Mouse (Mus musculus): ENCODE results near the gene Oxgr1. TPM values are rescaled to one million over a fixed set of nuclear protein-coding genes. Genes with fewer than 3 reads are reported as not detected.

Oxgr1 gene
- total and polyA plus RNA-seq, 2 experiments = not detected

DNA sequence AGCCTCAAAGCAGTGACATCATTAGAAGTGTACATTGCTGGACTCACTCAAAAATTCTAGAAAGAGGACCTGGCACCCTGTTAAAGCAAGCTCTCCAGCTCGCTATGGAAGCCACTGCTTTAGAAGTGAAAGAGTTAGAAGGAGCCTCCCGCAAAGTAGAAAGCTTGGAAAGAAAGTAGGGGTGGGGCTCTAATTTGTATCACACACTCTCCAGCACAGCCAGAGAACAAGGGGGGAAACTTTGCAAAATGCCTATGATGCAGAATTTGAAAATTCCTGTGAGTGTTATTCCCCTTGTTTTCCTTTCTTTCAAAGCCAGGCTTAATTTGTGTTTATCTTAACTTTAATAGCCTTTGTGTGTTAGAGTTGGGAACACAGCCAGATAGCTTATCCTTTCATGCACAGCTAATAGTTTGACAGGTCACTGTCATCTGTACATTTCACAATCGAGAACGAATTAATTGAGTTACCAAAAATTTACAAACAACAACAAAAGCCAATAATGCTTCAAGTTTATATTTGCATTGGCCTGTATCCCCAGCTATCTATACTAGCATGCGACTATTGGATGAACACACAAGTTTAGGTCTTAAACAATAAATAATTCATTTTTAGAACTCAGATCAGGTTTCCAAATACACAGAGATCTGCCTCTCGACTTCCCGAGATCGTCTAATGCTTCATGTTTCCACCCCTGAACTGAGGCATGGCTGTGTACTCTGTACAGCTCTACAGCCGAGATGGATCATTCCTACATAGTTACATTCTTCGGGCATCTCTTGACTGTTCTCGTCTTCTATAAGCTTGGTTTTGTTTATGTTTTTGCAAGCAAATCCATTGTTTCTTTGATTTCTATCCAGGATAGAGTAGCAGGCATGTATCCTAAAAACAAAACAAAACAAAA lies 32.0 kb downstream of the Oxgr1 start:
- Histone ChIP-seq H3K36me3 (ENCODE audit: control insufficient read depth, insufficient read depth, low read length) (no peaks in the 10 kb centered on the region), H3K79me2 (ENCODE audit: control insufficient read depth, insufficient read depth, low read length) (no peaks in the 10 kb centered on the region), H3K27ac (replicated peaks; ENCODE audit: insufficient read depth, low read depth, low read length) (no peak overlapping the region), H3K4me3 (ENCODE audit: insufficient read depth, low read depth, low read length) (no peak overlapping the region), H3K4me1 (ENCODE audit: control insufficient read depth, insufficient read depth, low read length) (no peaks in the 10 kb centered on the region), H3K27me3 (ENCODE audit: control insufficient read depth, insufficient read depth, low read length) (no peaks in the 10 kb centered on the region), H3K9ac (ENCODE audit: low read depth, low read length) (no peak overlapping the region)
- WGBS = 78% methylated on average over 11 of the region's 11 CpGs
- no peak for TF ChIP-seq CTCF (IDR thresholded peaks at IDR 0.05; ENCODE audit: low read depth, low read length)
- no peak for TF ChIP-seq POLR2A (IDR thresholded peaks at IDR 0.05; ENCODE audit: extremely low read depth, insufficient read depth, low read length)
- DNase-seq (ENCODE audit: extremely low read depth, low read depth, low spot score) = no peak

DNA sequence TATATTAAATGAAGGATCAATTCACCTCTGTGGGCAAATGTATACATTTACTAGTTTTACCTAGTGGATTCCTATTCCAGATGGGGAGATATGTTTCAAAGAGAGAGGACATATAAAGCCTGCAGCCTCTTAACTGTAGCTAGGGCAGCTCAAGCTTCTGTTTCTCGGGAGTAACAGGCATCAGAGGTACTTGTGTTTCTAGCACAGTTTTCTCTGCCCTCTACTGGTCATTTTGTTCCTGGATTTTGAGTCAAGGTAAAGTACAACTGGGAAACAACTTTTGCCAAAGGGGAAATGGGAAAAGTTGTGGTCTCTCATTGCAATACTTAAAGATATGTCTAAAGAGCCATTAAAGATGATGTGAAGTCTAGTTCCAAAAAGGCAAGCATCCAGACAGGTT lies 37.1 kb downstream of the Oxgr1 start:
- H3K4me3 ChIP-seq (ENCODE audit: insufficient read depth, low read depth, low read length) = no peak overlapping the region
- DNase-seq (ENCODE audit: extremely low read depth, low read depth, low spot score) = no peak
- H3K27ac ChIP-seq (replicated peaks; ENCODE audit: insufficient read depth, low read depth, low read length) = no peak overlapping the region
- no peaks in the 10 kb centered on the region for H3K4me1 ChIP-seq (ENCODE audit: control insufficient read depth, insufficient read depth, low read length)
- TF ChIP-seq CTCF (IDR thresholded peaks at IDR 0.05; ENCODE audit: low read depth, low read length) = no peak
- TF ChIP-seq POLR2A (IDR thresholded peaks at IDR 0.05; ENCODE audit: extremely low read depth, insufficient read depth, low read length) = no peak
- no peaks in the 10 kb centered on the region for H3K36me3 ChIP-seq (ENCODE audit: control insufficient read depth, insufficient read depth, low read length)
- no peaks in the 10 kb centered on the region for H3K79me2 ChIP-seq (ENCODE audit: control insufficient read depth, insufficient read depth, low read length)
- no peaks in the 10 kb centered on the region for H3K27me3 ChIP-seq (ENCODE audit: control insufficient read depth, insufficient read depth, low read length)
- H3K9ac ChIP-seq (ENCODE audit: low read depth, low read length) = no peak overlapping the region
- 29% methylated on average over 1 of the region's 1 CpGs for WGBS

DNA sequence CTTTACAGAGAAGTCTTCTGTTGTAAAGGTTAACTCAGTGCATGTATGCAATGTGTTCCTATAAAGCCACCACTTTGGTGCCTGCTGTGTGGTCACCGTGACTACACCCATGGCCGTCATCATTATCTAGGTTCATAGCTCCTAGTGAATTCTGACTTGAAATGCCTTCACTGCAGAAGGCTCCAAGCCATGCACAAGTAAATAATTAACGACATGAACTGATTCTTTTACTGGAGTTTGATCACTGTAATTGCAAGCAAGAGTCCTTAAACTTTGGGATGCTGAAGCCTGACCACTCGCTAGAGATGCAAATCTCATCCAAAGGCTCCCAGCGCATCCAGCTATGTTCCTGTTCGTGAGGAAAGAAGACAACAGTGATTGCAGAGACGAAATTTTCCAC lies 38.6 kb downstream of the Oxgr1 start:
- DNase-seq (ENCODE audit: extremely low read depth, low read depth, low spot score) = no peak
- no peak overlapping the region for H3K4me3 ChIP-seq (ENCODE audit: insufficient read depth, low read depth, low read length)
- H3K4me1 ChIP-seq (ENCODE audit: control insufficient read depth, insufficient read depth, low read length) = no peaks in the 10 kb centered on the region
- no peak overlapping the region for H3K9ac ChIP-seq (ENCODE audit: low read depth, low read length)
- H3K27ac ChIP-seq (replicated peaks; ENCODE audit: insufficient read depth, low read depth, low read length) = no peak overlapping the region
- H3K27me3 ChIP-seq (ENCODE audit: control insufficient read depth, insufficient read depth, low read length) = no peaks in the 10 kb centered on the region
- WGBS = 76% methylated on average over 7 of the region's 7 CpGs
- H3K36me3 ChIP-seq (ENCODE audit: control insufficient read depth, insufficient read depth, low read length) = no peaks in the 10 kb centered on the region
- H3K79me2 ChIP-seq (ENCODE audit: control insufficient read depth, insufficient read depth, low read length) = no peaks in the 10 kb centered on the region
- no peak for TF ChIP-seq POLR2A (IDR thresholded peaks at IDR 0.05; ENCODE audit: extremely low read depth, insufficient read depth, low read length)
- no peak for TF ChIP-seq CTCF (IDR thresholded peaks at IDR 0.05; ENCODE audit: low read depth, low read length)

DNA sequence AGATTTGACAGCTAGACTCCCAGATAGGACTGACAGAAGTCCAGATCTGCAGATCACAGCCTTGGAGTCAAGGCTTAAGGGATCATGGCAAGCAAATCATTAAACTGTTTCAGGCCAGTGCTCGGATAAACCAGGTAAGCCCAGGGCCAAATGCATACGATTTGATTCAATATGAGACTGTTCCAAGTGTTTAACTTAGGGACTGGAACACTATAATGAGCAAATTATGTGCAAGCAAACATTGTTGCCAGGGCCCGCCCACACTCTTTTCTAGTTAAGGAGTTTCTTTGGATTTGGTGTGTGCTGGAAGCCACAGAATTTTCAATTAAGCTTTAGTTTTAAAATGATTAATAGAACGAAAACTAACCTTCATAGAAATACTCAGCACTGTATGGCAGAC lies 39.6 kb downstream of the Oxgr1 start:
- DNase-seq (ENCODE audit: extremely low read depth, low read depth, low spot score) = no peak
- TF ChIP-seq CTCF (IDR thresholded peaks at IDR 0.05; ENCODE audit: low read depth, low read length) (no peak), POLR2A (IDR thresholded peaks at IDR 0.05; ENCODE audit: extremely low read depth, insufficient read depth, low read length) (no peak)
- no peak overlapping the region for H3K4me3 ChIP-seq (ENCODE audit: insufficient read depth, low read depth, low read length)
- no peaks in the 10 kb centered on the region for H3K36me3 ChIP-seq (ENCODE audit: control insufficient read depth, insufficient read depth, low read length)
- H3K27me3 ChIP-seq (ENCODE audit: control insufficient read depth, insufficient read depth, low read length) = no peaks in the 10 kb centered on the region
- 75% methylated on average over 4 of the region's 4 CpGs for WGBS
- no peaks in the 10 kb centered on the region for H3K4me1 ChIP-seq (ENCODE audit: control insufficient read depth, insufficient read depth, low read length)
- no peak overlapping the region for H3K27ac ChIP-seq (replicated peaks; ENCODE audit: insufficient read depth, low read depth, low read length)
- H3K79me2 ChIP-seq (ENCODE audit: control insufficient read depth, insufficient read depth, low read length) = no peaks in the 10 kb centered on the region
- no peak overlapping the region for H3K9ac ChIP-seq (ENCODE audit: low read depth, low read length)

DNA sequence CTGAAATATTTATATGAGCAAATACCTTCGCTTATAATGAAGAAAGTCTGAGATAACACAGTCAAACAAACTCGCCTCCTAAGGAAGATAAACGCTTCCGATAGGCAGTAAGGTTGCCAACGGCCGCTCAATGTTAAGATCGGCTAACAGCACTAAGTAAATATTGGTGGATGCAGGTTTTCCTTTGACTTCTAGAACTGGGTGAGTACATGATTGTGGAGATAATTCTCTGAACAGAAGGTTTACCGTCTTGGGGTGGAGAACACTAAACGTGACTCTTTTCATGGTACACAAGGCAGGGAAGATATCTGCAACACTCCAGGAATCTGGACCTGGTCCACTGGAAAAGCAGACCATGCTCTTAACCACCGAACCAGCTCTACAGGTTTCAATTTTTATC lies 52.6 kb downstream of the Oxgr1 start:
- DNase-seq (ENCODE audit: extremely low read depth, low read depth, low spot score) = no peak
- WGBS = 46% methylated on average over 10 of the region's 10 CpGs
- no peak overlapping the region for H3K4me3 ChIP-seq (ENCODE audit: insufficient read depth, low read depth, low read length)
- H3K79me2 ChIP-seq (ENCODE audit: control insufficient read depth, insufficient read depth, low read length) = no peaks in the 10 kb centered on the region
- H3K27ac ChIP-seq (replicated peaks; ENCODE audit: insufficient read depth, low read depth, low read length) = no peak overlapping the region
- no peaks in the 10 kb centered on the region for H3K36me3 ChIP-seq (ENCODE audit: control insufficient read depth, insufficient read depth, low read length)
- no peaks in the 10 kb centered on the region for H3K27me3 ChIP-seq (ENCODE audit: control insufficient read depth, insufficient read depth, low read length)
- H3K4me1 ChIP-seq (ENCODE audit: control insufficient read depth, insufficient read depth, low read length) = no peaks in the 10 kb centered on the region
- H3K9ac ChIP-seq (ENCODE audit: low read depth, low read length) = no peak overlapping the region
- TF ChIP-seq CTCF (IDR thresholded peaks at IDR 0.05; ENCODE audit: low read depth, low read length) (no peak), POLR2A (IDR thresholded peaks at IDR 0.05; ENCODE audit: extremely low read depth, insufficient read depth, low read length) (no peak)
